16 mouse cellular contexts compared by ENCODE assay signal in genomic region chr12:104640934-104641333, GRCm38 (mm10).
A peak's percentile ranks its signal among the peaks of the same experiment; 100 is the strongest.
DNase-seq lines count a peak whose midpoint lies in the region; ATAC-seq and TF ChIP-seq lines count a peak whose summit lies in the region.
"Had no signal": no experiment of that assay in that cellular context is flagged by ENCODE, and none has a peak within 500 bp of the region (broad histone marks: within the 10 kb centered on the region; RNA-seq: fewer than 3 reads in every experiment).

No protein-coding gene starts in this region.

- no peaks in the 10 kb centered on the region for H3K9me3 ChIP-seq in forebrain, embryonic 12.5 days

- no peak for TF ChIP-seq POLR2A in lung, adult 2 months (IDR thresholded peaks at IDR 0.05; ENCODE audit: borderline replicate concordance, extremely low read depth, low read depth, low read length)

- TF ChIP-seq CTCF in lung, adult 2 months (IDR thresholded peaks at IDR 0.05; ENCODE audit: insufficient read depth, low read length) = no peak

- H3K9ac ChIP-seq in forebrain, embryonic 12.5 days = no peak overlapping the region

- no peaks in the 10 kb centered on the region for H3K4me1 ChIP-seq in lung, adult 2 months (ENCODE audit: control insufficient read depth, insufficient read depth, low read length)
- peaks cover 18% of the 10 kb centered on the region for H3K4me1 ChIP-seq in forebrain, embryonic 12.5 days

- DNase-seq in lung, postnatal 14 days = peak; percentile 15
- DNase-seq in lung, adult 2 months = no peak
- DNase-seq in gastrocnemius, adult 18-20 months (ENCODE audit: low spot score) = peak; percentile 87
- peak; percentile 72 for DNase-seq in gastrocnemius, postnatal 25 days
- peak; percentile 52 for DNase-seq in heart, postnatal 4 days
- DNase-seq: cerebellum, postnatal 14 days; kidney, adult 18-20 months; kidney, postnatal 4 days; layer of hippocampus, postnatal 36 days; left cerebral cortex, postnatal 4 days; right cerebral cortex, postnatal 14 days had no signal

- 76% methylated on average over 1 of the region's 1 CpGs for WGBS in lung, adult 2 months
- WGBS in forebrain, embryonic 12.5 days = 90% methylated on average over 1 of the region's 1 CpGs

- H3K27me3 ChIP-seq in forebrain, embryonic 12.5 days = peaks cover 37% of the 10 kb centered on the region

- no peak for ATAC-seq in forebrain, embryonic 12.5 days (ENCODE audit: low FRiP score)
- no peak for ATAC-seq in megakaryocyte progenitor cell, adult 5-6 weeks (replicated peaks; ENCODE audit: poor library complexity)
- ATAC-seq: hindbrain, postnatal 0 days; midbrain, embryonic 16.5 days had no signal

- no peak overlapping the region for H3K4me3 ChIP-seq in lung, adult 2 months (replicated peaks; ENCODE audit: extremely low read depth, low read depth, low read length)
- no peak overlapping the region for H3K4me3 ChIP-seq in forebrain, embryonic 12.5 days (replicated peaks)
- H3K4me3 ChIP-seq: erythroblast, embryonic 14.5 days had no signal

- H3K27ac ChIP-seq in forebrain, embryonic 12.5 days = no peak overlapping the region
- H3K27ac ChIP-seq: hindbrain, postnatal 0 days had no signal

- no peak overlapping the region for H3K4me2 ChIP-seq in forebrain, embryonic 12.5 days

- H3K36me3 ChIP-seq in forebrain, embryonic 12.5 days (replicated peaks) = no peaks in the 10 kb centered on the region
